Mouse (Mus musculus): ENCODE measurements at regions not wholly inside any gene's neighbourhood (a gene's known extent, or its start where the extent isn't known, plus 50 kb on each side); places are given as distances from the start of the nearest gene placed in this dataset.
A peak's percentile ranks its signal among the peaks of the same experiment; 100 is the strongest.
"Not testable (repeated sequence)": the region's sequence is repeated elsewhere in the genome, so short reads cannot be mapped to it uniquely, and the experiment has no call there.

DNA sequence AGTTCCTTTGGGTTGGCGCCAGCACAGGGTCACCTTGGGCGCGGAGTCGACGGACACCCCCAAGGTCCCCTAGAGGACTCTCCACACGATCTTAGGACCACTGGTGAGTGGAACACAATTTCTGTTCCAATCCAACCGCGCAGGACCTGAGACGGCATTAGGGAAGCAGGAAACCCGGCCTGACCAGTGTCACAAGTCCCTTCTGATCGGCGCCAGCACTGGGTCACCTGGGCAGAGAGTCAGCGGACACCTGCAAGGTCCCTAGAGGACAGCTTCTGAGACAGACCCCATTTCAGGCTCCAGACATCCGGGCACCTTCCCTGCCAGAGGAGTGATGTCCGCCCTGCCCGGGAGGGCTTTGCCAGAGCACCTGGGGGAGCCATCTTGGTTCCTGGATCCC lies 74.2 kb upstream of the Cdh13 start:
- intact Hi-C loops (cut with DNase I); DNase-seq: not testable (repeated sequence)

DNA sequence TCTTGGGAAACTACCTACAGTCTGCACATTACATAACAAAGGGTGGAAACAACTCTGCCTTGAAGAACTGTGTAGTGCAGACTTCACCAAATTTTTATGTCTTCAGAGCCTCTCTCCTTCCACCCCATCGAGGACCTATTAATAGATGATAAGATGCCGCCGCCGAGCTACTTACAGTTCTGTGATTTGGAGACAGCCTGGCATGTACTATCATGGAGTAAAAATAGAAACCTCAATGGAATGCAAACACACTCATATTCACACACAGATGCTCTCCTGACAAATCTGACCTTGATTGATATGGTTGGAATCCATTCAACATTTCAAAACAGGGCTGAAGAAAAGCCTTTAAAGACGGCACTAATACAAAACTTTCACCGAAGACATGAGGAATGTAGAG lies 92.7 kb upstream of the Cdh13 start:
- intact Hi-C loops (cut with DNase I), result no loop called here
- DNase-seq, result peak in 1 of 2 experiments; percentile 25

DNA sequence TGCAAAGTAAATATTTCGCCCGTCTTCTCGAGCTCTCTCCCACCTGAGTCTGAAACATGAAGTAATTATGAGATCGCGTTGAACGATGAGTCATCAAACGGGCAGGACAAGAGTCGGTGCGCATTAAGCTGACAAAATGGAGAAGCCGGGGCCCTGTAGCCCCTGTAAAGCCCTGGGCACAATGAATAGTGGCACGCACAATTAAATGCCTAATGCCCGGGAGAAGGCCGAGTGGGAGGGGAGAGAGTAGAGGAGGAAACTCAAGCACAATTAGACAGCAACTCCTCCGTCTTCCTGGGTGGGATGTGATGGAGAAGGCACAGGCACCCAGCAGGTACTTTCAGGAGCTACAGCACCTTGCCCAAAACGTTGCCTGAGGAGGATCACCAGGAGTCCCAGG lies 94.3 kb upstream of the Cdh13 start:
- DNase-seq, result no peak
- intact Hi-C loops (cut with DNase I), result no loop called here

DNA sequence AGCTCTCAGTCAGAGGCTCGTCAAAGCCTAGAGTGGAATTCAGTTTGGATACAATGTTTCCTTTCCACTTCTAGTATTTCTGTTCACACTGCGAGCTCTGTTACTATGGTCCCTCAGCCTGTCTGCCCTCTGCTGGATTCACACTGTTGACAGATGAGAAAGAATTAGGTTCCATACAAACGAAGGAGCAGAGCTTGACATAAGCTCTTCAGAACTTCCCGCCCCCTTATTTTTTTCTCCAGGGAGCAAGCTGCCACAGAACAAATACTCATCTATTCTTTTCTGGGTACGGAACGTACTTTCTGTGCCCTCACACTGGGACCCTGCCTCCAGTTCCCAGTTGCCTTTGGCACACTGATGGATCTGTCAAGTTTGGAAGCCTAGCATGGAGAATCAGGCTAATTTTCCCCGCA lies 114.5 kb upstream of the Cdh13 start:
- DNase-seq, result no peak
- intact Hi-C loops (cut with DNase I), result no loop called here

DNA sequence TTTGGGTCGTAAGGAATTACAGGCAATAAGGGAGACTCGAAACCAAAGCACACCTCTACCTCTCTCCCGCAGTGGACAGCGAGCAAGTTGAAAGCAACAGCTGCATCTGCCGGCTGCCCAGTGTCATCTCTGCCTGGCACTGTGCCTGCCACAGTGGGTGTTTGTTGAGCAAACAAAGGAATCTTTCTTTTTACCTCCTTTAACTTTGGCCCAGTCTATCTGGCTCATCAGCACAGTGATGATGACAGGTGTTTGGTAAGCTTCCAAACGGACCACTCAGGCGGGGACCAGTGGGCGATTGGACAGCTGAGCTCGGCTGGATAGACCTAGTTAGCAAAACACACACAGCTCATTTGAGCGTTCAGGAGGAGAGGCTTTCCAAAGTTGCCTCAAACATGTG lies 121.4 kb upstream of the Cdh13 start:
- peak; percentile 2 to 32 for DNase-seq
- intact Hi-C loops (cut with DNase I), result no loop called here

DNA sequence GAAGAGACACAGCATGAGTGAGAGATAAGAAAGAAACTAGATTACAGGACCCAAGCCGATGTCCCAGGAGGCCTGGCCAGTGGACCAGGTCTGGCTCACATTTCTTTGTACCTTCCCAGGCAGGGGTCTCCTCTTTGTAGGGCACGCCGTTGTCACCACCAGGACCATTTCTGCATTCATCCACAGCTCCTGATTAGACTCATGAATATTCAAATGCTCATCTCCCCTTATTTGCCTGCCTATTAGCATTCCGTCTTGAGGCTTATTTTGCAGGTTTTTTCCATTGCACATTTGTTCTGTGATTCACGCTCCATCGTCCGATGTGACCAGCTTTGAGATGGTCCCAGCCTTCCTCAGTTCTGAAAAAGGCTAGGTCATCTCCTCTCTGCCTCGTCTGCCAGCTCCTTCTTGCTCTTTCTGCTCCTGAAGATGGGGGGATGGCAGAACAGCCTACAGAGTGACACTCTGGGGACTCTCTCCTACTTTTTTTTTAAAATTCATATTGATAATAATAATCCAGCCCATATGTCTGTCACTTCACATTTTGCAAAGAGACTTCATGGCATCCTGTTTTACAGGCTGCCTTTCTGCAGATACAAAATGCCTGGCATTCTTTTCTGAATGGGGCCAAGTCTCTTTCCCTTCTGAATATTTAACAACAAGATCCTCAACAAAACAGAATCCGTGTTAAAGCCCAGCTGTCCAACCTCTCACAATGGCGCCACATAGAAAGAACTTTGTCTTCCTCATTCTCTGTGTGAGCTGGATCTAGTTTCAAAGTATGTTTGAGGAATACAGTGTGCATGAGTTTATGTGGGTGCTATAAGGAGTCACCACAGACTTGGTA lies 136.0 kb upstream of the Cdh13 start:
- no peak for DNase-seq

DNA sequence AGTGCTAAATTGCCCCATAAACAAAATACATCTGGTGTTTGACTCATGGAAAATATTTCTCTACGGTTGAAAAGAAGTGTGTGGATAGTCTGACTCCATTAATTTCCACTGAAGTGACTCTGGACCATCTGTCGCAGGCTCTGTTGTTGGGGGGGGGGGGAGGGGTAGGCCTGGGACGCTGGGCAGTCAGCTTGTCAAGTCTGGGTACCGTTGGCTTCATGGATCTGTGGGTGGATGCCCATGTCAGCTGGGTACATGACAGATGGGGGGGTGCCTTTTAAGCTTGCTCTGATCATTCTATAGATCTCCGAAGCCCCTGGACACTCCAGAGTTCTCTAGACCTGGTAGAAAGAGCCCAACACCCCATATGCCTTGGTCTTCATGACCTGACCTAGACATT lies 139.0 kb upstream of the Cdh13 start:
- no peak for DNase-seq
- intact Hi-C loops (cut with DNase I), result no loop called here

More for the DNA sequence above, 136.0 kb upstream of the Cdh13 start:
- intact Hi-C loops (cut with DNase I), result no loop called here

DNA sequence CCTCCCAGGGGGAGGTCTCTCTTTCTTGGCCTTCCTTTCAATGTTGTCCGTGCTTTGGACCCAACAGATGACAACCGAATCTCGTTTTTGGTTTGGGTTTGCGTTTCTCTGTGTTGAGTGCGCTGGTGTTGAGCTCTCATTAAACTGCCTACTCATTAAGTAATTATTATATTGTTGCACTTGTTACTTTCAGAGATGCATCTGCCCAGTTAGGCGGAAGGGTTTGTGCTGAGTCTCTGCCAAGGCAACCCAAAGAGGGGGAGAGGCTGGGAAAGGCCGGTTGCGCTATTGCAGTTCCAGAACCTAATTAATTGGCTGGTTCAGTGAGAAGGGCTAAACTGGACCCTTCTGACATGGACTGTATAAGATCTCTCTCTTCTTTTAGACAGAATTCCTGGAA lies 141.2 kb upstream of the Cdh13 start:
- DNase-seq, result no peak
- intact Hi-C loops (cut with DNase I), result no loop called here

DNA sequence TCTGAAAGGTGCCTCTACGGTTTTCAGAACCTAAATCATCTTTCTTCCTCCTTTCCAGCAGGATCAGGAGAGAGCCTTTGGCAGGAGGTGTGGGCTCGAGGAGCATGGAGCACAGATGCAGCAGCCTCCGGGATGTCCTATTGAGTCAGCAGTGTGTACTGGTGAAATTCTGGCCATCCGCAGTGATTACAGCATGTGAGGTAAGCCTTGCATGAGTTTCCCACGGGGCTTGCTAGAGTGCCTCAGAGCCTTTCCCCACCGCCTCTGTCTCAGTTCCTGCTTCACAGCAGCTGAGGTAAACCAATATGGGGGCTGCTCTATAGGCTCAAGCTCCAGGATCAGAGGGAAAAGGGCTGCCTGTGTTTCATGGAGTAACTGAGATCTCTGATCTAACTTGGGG lies 143.6 kb upstream of the Cdh13 start:
- no peak for DNase-seq

DNA sequence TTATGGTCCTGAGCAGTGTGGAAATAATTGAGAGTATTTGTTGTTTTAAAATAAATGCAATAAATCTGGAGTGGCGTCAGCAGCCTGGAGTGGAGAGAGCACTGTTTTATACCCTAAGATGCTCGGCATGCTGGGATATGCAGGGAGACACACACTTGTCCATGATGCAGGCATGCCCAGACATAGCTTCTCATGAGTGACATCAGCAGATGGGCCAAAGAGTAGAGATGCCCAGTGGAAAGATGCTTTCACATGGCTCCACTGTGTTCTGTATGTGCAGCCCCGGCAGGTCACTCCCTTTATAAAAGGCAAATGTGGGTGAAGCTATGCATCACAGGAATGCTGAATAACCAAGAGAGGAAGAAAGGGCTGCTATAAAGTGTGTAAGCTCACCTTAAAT lies 145.7 kb upstream of the Cdh13 start:
- DNase-seq, result no peak
- intact Hi-C loops (cut with DNase I), result no loop called here

More for the DNA sequence above, 143.6 kb upstream of the Cdh13 start:
- intact Hi-C loops (cut with DNase I), result no loop called here

DNA sequence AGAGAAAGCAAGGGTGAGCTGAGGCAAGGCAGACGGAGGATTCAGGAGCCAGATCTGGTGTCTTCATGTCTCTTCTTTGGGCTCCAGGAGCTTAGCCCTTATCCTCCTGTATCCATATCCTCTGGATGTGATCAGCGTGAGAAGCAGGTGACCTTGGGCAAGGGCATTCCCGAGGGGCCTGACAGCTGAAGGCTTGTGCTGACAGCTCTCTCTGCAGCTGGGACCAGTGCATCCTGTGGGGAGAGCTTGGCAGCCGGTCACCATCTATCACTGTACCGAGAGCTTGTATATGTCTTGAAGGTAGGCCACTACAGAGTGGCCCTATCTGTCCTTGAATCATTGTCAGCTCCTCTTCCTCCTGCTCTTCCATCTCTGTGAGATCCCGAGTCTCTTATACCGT lies 158.5 kb upstream of the Cdh13 start:
- intact Hi-C loops (cut with DNase I), result no loop called here
- DNase-seq, result no peak

DNA sequence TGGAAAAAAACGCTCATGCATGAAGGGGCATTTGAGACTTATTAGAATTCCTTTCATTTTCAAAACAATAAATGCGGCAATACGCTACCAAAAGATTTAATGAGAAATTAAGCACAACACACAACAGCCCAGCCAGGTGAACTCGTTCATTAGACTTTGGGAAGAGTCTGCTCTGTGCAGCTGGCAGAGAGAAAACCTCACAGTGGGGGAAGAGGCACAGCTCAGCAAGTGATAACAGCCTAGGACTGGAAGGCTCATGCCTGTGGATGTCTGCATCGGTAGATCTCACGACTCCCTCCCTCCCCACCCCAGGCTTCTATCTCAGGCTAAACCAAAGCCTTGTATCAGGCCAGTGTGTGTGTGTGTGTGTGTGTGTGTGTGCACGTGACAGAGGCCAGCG lies 169.3 kb upstream of the Cdh13 start:
- DNase-seq, result no peak
- intact Hi-C loops (cut with DNase I), result no loop called here

DNA sequence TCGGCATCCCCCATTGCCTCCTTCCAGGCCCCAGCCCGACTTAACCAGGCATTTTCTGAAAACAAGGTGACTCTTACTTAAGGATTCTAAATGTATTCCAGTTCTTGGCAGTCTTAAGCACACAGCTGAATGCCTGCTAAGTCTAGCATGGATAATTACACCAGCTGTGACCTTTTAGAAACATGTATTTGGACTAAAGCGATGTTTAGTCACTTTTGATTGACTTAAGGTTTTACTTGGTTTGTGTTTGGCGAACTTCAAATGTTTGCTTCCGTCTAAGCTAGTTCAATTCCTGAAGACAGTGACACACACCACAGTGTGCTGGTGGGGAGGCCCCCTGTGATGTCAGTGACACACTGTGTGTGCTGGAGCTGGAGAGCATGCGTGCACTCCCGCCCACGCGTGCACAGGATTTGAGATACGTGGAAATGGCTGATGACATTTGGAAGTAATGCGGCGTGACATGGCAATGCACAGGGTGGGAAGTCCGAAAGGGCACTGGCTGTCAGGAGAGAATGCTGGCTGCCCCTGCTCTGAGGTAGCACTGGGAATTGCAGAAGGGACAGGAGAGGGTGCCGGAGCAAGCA lies 179.0 kb upstream of the Cdh13 start:
- DNase-seq, result no peak
- intact Hi-C loops (cut with DNase I), result no loop called here

DNA sequence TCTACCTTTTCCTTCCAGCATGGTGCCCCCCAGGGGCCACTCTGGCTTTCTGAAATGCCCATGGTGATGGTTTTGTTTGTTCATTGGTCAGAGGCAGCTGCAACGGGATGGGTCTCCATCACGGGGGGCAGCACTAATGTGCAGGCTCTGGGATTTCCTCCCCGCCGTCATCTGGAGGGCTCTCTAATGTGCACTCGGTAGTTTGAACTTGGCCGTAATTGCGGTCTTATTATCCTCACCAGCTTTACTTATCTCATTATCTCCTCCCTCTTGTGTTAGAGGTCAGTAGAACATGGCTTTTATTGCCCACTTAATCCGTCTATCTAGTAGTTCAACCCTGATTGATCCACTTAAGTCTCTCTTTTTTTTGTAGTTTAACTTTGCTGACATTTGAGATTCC lies 182.2 kb upstream of the Cdh13 start:
- DNase-seq, result no peak
- intact Hi-C loops (cut with DNase I), result no loop called here

DNA sequence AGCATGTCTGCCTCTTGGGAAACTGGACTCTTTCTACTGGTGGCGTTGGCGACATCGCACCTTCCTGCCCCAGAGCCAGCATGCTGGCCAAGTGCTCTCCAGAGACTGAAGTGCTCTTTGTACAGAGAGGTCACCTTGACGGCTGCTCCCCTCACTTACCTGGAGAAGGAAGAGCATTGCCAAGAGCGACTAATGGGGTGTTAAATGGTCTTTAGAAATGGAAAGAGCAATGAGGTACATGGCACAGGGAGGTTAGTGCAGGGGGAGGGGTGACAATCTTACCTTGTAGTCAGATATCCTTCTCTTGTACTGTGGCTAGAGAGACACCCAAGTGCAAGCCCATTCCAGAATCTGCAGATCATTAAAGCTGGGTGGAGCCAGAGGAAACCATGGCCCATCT lies 220.8 kb upstream of the Cdh13 start:
- no peak for DNase-seq
- intact Hi-C loops (cut with DNase I), result no loop called here

DNA sequence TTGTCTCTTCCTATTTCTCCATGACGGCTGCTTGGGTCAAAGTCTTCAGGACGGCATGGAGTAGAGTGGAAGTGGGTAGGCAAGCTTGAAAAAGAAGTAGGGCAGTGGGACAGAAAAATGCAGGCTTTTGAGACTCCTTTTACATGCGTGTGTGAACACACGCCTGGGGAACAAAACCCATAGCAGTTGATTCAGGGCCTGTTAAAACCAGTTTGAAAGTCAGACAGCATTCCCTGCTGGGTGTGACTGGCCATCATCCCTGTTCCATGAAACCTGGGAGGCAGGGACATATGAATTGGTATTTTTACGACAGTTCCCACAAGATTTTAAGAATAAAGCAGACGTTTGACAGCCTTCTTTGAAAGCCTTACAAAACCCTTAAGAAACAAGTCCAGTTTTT lies 226.8 kb upstream of the Cdh13 start:
- no peak for DNase-seq
- intact Hi-C loops (cut with DNase I), result no loop called here

DNA sequence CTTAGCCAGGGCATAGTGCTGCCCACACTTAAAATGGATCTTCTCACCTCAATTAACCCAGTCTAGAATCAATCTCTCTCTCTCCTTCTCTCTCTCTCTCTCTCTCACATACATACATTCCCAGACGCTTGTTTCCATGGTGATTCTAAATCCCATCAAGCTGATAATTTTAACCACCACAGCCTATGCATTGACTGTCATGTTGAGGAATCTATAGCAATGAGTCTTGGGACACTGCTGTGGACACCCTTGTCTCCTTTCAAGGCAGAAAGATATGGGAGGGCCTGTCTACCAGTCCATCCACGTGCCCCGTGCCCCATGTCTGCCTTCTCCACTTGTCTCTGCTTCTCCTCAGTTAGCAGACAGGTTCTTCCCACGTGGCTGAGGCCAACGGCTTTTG lies 228.0 kb upstream of the Cdh13 start:
- intact Hi-C loops (cut with DNase I), result no loop called here
- DNase-seq, result no peak

DNA sequence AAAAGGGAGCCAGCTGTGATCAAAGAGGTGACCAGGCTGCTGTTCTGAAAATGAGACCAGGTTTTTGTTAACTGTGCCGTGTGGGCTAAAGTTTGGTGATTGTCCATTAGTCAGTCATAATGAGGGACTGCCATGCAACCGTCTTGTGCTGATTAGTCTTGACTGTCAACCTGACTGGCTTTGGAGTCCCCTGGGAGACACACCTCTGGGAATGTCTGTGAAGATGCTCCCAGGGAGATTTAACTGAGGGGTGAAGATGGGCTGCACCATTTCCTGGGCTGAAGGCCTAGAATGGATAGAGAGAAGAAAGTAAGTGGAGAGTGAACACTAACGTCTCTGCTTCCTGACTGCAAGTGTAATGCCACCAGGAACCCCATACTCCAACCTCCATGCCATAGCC lies 233.1 kb upstream of the Cdh13 start:
- intact Hi-C loops (cut with DNase I), result no loop called here
- DNase-seq, result no peak

DNA sequence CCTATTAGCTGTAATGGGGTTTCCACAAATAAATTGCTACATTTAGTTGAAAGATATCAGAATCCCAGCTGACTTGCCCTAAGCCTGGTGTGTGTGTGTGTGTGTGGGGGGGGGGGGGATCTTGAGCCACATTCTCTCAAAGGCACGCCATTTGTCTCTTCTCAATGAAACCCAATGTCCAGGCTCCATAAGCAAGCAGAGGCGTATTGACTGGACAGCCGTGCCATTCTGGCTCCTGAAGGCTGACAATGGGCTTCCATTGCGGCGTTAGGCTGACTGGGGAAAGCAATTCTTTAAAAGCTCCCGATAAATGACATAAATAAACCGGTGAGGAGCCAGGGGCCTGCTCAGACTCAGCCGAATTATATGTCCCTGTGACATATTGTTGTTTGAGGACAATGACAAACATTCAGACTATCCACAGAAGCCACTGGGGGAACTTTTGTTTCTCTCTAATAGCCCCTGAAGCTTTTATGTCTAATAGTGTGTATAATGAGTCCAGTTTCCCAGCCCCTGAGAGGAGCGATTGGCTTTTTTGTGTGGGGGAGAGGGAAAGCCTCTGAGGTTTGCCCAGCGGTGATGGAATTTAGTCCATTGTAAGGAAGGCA lies 240.6 kb upstream of the Mphosph6 start:
- no peak for DNase-seq
- intact Hi-C loops (cut with DNase I), result no loop called here

DNA sequence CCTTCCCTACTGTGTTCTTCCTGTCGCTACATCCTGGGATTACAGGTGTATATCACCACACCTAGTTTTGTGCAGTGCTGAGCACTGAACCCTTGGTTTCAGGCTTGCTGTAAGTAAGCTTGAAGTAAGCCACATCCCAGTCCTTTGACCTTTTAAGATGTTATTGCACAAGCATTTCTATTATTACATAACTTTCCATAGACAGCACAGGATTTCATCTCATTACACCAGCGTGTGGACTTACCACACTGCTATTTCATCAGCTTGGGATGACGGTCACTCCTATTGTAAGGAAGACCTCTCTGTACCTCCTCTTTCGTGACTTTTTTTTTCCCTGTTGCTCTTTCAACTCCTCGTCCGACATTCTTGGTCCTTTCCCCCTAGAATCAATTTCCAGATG lies 239.5 kb upstream of the Mphosph6 start:
- DNase-seq, result no peak
- intact Hi-C loops (cut with DNase I), result no loop called here

DNA sequence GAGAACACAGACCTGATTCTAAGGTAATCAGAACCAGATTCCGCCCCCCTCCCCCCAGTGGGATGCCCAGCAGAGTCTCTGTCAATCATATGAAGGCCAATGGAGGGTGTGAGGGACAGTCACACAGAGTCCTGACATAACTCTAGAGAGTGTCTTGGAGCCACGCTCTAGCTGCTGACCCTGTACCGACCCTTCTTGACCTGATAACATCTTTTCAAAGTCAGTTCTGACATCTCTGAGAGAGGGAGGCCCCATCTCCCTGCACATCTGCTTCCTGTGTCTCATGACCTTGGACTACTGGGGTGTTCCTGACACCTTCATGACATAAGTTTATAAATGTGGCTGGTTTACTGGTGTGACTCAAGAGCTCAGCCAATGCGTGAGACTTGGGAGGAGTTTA lies 236.1 kb upstream of the Mphosph6 start:
- no peak for DNase-seq
- intact Hi-C loops (cut with DNase I), result no loop called here

DNA sequence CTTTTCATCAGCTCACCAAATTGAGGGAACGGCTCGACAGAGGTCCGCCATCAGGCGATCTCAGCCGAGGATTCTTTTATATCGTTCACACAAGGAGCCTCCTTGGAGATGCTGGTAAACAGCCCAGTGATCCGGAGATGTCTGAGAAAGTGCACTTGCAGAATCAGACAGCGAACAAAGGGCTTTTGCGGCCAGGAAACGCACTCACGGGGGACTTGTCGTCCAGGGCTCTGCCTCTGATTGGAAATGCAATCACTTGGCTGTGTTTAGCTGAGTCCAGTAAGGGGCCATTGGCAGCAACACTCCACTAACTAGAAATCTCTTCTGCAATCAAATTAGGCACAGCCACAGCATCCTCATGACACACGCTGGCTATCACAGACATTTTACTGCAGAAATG lies 232.3 kb upstream of the Mphosph6 start:
- no peak for DNase-seq

More for the DNA sequence above, 232.3 kb upstream of the Mphosph6 start:
- intact Hi-C loops (cut with DNase I), result no loop called here
